Mouse (Mus musculus) heart, adult 2 months (tissue): ENCODE data around the gene Sema5a. TPM values are rescaled to one million over a fixed set of nuclear protein-coding genes. Genes with fewer than 3 reads are reported as not detected.

ENCODE experiments used
- DNase-seq, 2 experiments: peaks; one replicate each; pipeline ENCODE4 v3.0.0; 2021
- H3K27ac ChIP-seq: fragments of 200-600 bp; 2 replicates; pipeline ENCODE4 v1.8.1; 2022
- H3K27me3 ChIP-seq: fragments of 200-500 bp; 2 replicates; pipeline ENCODE4 v1.6.1; 2012; ENCODE audit warnings: mild to moderate bottlenecking, low read length, inconsistent platforms, mixed read lengths; ENCODE audit not compliant: control insufficient read depth, insufficient read depth
- H3K36me3 ChIP-seq: fragments of 200-500 bp; 2 replicates; pipeline ENCODE4 v1.6.1; 2012; ENCODE audit warnings: low read length, inconsistent platforms; ENCODE audit not compliant: control insufficient read depth, insufficient read depth
- H3K4me1 ChIP-seq: fragments of 200-500 bp; 2 replicates; pipeline ENCODE4 v1.6.1; 2011; ENCODE audit warnings: low read length; ENCODE audit not compliant: control insufficient read depth, insufficient read depth
- H3K4me3 ChIP-seq: fragments of 200-600 bp; 2 replicates; pipeline ENCODE4 v1.8.1; 2022
- H3K79me2 ChIP-seq: fragments of 200-500 bp; replicated peaks from 2 replicates; pipeline ENCODE4 v1.6.1; 2012; ENCODE audit warnings: mild to moderate bottlenecking, inconsistent platforms, low read length, moderate library complexity, mixed read lengths; ENCODE audit not compliant: control insufficient read depth, insufficient read depth
- H3K9ac ChIP-seq: fragments of 200-500 bp; 2 replicates; pipeline ENCODE4 v1.6.1; 2012; ENCODE audit warnings: low read depth, mild to moderate bottlenecking, control low read depth, inconsistent platforms, low read length, mixed read lengths
- CTCF ChIP-seq: fragments of 200-600 bp; IDR thresholded peaks from 2 replicates; pipeline ENCODE4 v1.8.1; 2022; ENCODE audit warnings: antibody characterized with exemption, mild to moderate bottlenecking, moderate library complexity
- EP300 ChIP-seq: fragments of 200-500 bp; IDR thresholded peaks from 2 replicates; pipeline ENCODE4 v1.6.1; 2011; ENCODE audit warnings: low read depth, low read length, control low read depth; ENCODE audit not compliant: insufficient read depth
- POLR2A ChIP-seq: fragments of 200-500 bp; IDR thresholded peaks from 2 replicates; pipeline ENCODE4 v1.6.1; 2011; ENCODE audit warnings: mild to moderate bottlenecking, low read depth, low read length, control low read depth; ENCODE audit not compliant: insufficient read depth
- WGBS: fragments of 180-500 bp; shearing (Covaris S2); methylation state at CpG from one replicate; pipeline ENCODE4 v1.1.7; 2018; 5-methylcytosine and 5-hydroxymethylcytosine counted together
- intact Hi-C: fragments of 180-260 bp; cut with DNase I; formaldehyde crosslinking; loops from one replicate; pipeline ENCODE4 v1.15.1; 2025
- polyA plus RNA-seq: library from polyadenylated mRNA; depleted of rRNA; stranded (reverse); fragments of >200 nt; gene quantifications from 2 replicates; pipeline ENCODE4 v1.2.3, GENCODE M21; 2012
- total RNA-seq, 2 experiments: library from RNA; stranded (reverse); gene quantifications; 2 replicates each; pipeline ENCODE4 v1.2.3; 2021

The Sema5a gene
- total and polyA plus RNA-seq, 3 experiments: 1.8 to 10.6 (median 7.9) TPM

DNA sequence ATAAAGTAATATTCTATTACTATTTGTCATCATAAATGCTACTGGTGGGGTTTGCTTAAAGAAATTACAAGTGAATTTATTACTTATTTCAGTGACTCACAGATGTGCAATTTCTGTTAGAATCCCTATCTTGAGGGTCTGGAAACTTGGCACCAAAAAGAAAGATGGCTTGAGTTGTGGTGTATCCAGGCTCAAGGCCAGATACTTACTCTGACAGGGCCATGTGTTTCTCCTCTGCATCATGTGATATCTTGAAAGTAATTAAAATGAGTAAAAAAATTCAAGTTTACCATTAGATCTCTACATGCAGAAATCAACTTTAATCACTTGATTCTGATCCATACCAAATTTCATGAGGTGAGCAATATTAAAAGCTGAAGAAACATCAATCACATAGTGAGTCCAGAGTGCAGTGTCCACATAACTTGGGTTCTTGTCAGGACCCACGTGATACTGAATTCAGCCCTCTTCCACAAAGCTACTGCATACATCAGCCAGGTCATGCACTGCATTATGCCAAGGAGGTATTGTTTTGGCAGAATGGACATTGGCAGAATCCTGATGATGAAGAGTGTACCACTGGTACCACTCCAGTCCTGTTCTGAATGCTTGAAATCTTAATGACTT is 402.6 kb downstream of the Sema5a start:
- Histone ChIP-seq H3K27me3 (no peaks in the 10 kb centered on the region), H3K4me3 (no peak overlapping the region), H3K27ac (no peak overlapping the region), H3K4me1 (no peaks in the 10 kb centered on the region), H3K36me3 (no peaks in the 10 kb centered on the region), H3K9ac (no peak overlapping the region), H3K79me2 (no peaks in the 10 kb centered on the region)
- TF ChIP-seq POLR2A (no peak), EP300 (no peak), CTCF (no peak)
- no peak for DNase-seq
- 27% methylated on average over 1 of the region's 1 CpGs for WGBS
- intact Hi-C loops: no loop called here

DNA sequence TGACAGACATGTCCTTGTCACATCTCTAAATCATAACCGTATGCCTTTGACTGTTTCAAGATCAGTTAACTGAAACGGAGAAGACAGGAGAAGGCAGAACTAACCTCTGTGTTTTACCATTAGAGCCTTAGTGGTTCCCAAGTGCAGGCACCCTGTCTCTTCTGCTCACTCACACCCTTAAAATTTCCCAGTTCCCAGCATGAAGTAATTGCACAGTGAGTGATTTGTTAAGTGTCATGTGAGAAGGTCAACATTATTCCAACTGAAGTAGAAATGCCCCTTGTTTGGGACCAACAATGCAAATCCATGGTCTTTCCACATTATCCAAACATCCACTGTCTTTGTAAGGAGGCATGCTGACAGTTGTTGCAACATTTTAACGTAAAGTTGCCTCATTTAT is 409.4 kb downstream of the Sema5a start:
- Histone ChIP-seq H3K79me2 (no peaks in the 10 kb centered on the region), H3K27me3 (no peaks in the 10 kb centered on the region), H3K27ac (no peak overlapping the region), H3K9ac (no peak overlapping the region), H3K4me3 (no peak overlapping the region), H3K4me1 (no peaks in the 10 kb centered on the region), H3K36me3 (no peaks in the 10 kb centered on the region)
- intact Hi-C loops: no loop called here
- TF ChIP-seq POLR2A (no peak), EP300 (no peak), CTCF (no peak)
- DNase-seq: no peak
- WGBS: 80% methylated on average over 3 of the region's 3 CpGs

DNA sequence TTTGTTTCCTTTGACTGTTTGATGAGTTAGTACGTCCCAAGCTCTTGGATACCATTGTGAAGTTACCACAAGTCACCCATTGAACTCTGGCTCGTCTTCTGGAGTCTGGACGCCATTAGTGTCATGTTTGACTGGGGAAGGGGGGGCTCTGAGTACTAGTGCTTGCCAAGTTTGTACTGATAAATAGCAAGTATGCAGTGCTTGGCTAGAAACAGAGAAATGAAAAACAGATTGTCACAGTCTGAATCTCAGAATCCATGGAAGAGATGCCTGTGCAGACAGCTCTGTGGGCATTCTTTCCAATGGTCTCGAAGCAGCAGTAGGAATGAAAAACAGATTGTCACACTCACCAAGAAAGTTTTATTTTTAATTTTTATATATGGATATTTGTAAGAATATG is 411.4 kb downstream of the Sema5a start:
- TF ChIP-seq EP300 (no peak), POLR2A (no peak), CTCF (no peak)
- H3K9ac ChIP-seq: no peak overlapping the region

DNA sequence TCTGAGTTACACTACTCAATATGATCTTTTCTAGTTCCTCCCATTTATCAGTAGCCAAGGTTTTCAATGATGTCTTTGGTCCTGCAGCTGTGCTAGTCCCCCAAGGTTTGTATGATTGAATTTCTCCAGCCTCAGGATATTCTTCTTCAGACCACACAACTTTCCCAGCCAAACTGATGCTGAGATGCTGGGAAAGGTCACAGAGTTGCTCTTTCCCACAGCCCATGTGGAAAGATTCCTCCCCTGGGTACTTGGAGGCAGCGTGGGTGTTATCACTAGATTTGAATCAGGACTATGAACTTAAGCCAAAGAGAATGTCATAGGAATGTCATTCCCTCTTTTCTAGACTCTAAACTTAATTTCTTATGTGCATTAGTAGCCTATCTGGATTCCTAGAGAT is 431.8 kb downstream of the Sema5a start:
- intact Hi-C loops: no loop called here
- Histone ChIP-seq H3K79me2 (no peaks in the 10 kb centered on the region), H3K27ac (no peak overlapping the region; the same call in 1 of the 2 replicates), H3K36me3 (peaks cover 2% of the 10 kb centered on the region; the same call in 1 of the 2 replicates), H3K9ac (no peak overlapping the region), H3K4me3 (no peak overlapping the region), H3K4me1 (no peaks in the 10 kb centered on the region), H3K27me3 (no peaks in the 10 kb centered on the region)
- TF ChIP-seq EP300 (no peak), POLR2A (no peak), CTCF (no peak)
- 43% methylated on average over 1 of the region's 1 CpGs for WGBS
- DNase-seq: peak in 1 of 2 experiments; percentile 34

More for the DNA sequence above, 411.4 kb downstream of the Sema5a start:
- Histone ChIP-seq H3K27ac (no peak overlapping the region), H3K79me2 (no peaks in the 10 kb centered on the region), H3K4me3 (no peak overlapping the region), H3K4me1 (no peaks in the 10 kb centered on the region), H3K36me3 (no peaks in the 10 kb centered on the region), H3K27me3 (no peaks in the 10 kb centered on the region)
- intact Hi-C loops: no loop called here
- 38% methylated on average over 4 of the region's 4 CpGs for WGBS
- no peak for DNase-seq

DNA sequence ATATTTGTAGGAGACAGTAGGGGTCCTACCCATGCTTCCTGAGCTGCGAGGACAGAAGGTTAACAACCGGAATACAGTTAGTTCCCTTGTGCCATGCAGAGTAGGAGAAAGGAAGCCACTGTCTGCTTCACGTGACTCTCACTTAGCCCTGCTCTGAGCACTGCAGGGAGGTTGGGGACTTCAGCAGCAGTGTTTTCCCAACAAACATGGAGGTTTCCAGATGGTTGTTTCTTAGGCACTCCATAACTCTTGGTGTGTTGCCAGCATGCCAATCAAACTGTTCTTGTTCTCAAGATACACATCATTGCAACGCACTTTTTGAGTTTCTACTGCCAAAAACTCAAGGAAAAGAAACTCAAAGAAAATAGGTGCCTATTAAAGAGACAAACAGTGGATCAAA is 440.5 kb downstream of the Sema5a start:
- no peak overlapping the region for H3K9ac ChIP-seq
- no peaks in the 10 kb centered on the region for H3K27me3 ChIP-seq
- 67% methylated on average over 4 of the region's 4 CpGs for WGBS
- H3K4me3 ChIP-seq: no peak overlapping the region
- no peak for DNase-seq
- no peaks in the 10 kb centered on the region for H3K79me2 ChIP-seq
- no peak overlapping the region for H3K27ac ChIP-seq
- intact Hi-C loops: no loop called here
- H3K4me1 ChIP-seq: no peaks in the 10 kb centered on the region
- TF ChIP-seq POLR2A: no peak
- TF ChIP-seq EP300: no peak
- no peak for TF ChIP-seq CTCF
- peaks cover 2% of the 10 kb centered on the region; the same call in 1 of the 2 replicates for H3K36me3 ChIP-seq

DNA sequence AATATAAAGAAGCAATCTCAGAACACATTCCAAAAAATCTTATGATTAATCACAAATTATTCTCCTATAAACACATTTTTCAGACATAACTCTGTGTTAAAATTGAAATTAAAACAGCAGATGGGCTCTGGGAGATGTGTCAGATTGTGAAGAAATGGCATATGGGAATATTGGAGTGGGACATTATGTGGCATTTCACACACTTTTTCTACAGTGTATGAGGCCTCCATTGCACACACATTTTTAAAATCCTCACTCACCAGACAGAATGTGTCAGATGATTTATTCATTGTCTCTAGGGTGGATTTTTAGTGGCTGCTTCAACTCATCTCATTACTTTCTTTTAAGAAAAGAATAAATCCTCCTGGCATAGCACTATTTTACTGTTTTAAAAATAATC is 446.4 kb downstream of the Sema5a start:
- Histone ChIP-seq H3K9ac (no peak overlapping the region), H3K27ac (no peak overlapping the region), H3K27me3 (no peaks in the 10 kb centered on the region), H3K79me2 (no peaks in the 10 kb centered on the region), H3K4me1 (no peaks in the 10 kb centered on the region), H3K4me3 (no peak overlapping the region), H3K36me3 (no peaks in the 10 kb centered on the region)
- DNase-seq: no peak
- no peak for TF ChIP-seq EP300
- TF ChIP-seq POLR2A: no peak
- TF ChIP-seq CTCF: no peak
- intact Hi-C loops: no loop called here
